Mouse (Mus musculus): ENCODE data around the gene Ppp1r2.

GRCm38 (mm10) chr16:31278081-31278480 lies 3.0 kb upstream of the Ppp1r2 start:
- TF ChIP-seq CTCF (IDR thresholded peaks at IDR 0.05; ENCODE audit: control insufficient read depth, insufficient read depth, insufficient replicate concordance, low read depth, low read length) (no peak), POLR2A (IDR thresholded peaks at IDR 0.05; ENCODE audit: control insufficient read depth, low read depth, low read length) (no peak)
